Comparison of ENCODE assay signal across 23 mouse cellular contexts in the genomic region with DNA sequence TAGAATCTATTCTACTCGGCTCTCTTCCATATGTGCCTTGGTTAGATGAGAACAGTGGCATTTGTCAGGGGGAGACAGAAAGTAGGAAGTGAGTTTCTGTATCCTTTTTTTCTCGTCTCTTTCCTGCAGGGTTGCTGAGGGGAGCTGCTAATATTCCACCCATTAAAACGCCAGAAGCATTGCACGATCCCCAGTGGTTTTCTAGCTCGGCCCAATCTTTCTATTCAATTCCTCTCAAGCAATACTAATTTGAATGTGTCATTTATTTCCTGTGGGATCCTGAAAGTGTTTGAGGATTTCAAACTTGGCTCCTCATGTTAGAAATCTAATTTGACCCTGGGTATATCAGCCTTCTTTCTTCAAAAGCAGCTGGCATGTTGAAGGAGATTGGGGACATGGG.
DNase-seq lines count a peak whose midpoint lies in the region; ATAC-seq lines count a peak whose summit lies in the region.
"Had no signal": no experiment of that assay in that cellular context is flagged by ENCODE, and none has a peak within 500 bp of the region (broad histone marks: within the 10 kb centered on the region; RNA-seq: fewer than 3 reads in every experiment).

No protein-coding gene starts in this region.

- H3K4me2 ChIP-seq in embryonic facial prominence, embryonic 14.5 days (ENCODE audit: low read depth, low read length): no peak overlapping the region
- H3K4me2 ChIP-seq in forebrain, embryonic 11.5 days (ENCODE audit: low read depth, low read length, severe bottlenecking): peak overlapping the region; percentile 32; the same call in 1 of the 2 replicates
- H3K4me2 ChIP-seq in hindbrain, embryonic 14.5 days (replicated peaks): 0 out of 2 replicates have a peak overlapping the region, but pooled peaks have one; percentile 15
- no peak overlapping the region; the same call in 1 of the 2 replicates for H3K4me2 ChIP-seq in midbrain, embryonic 15.5 days
- no peak overlapping the region for H3K4me2 ChIP-seq in intestine, embryonic 16.5 days (ENCODE audit: low read depth, low read length)
- H3K4me2 ChIP-seq: heart, embryonic 13.5 days; limb, embryonic 13.5 days; lung, embryonic 15.5 days; neural tube, embryonic 13.5 days; stomach, embryonic 15.5 days had no signal

- no peak overlapping the region for H3K27ac ChIP-seq in embryonic facial prominence, embryonic 14.5 days (replicated peaks; ENCODE audit: low read depth, low read length)
- H3K27ac ChIP-seq in embryonic facial prominence, embryonic 10.5 days (replicated peaks): no peak overlapping the region
- peak overlapping the region; percentile 37 for H3K27ac ChIP-seq in forebrain, embryonic 11.5 days (ENCODE audit: low read depth, low read length)
- no peak overlapping the region for H3K27ac ChIP-seq in hindbrain, embryonic 14.5 days
- H3K27ac ChIP-seq in midbrain, embryonic 15.5 days: no peak overlapping the region
- no peak overlapping the region for H3K27ac ChIP-seq in intestine, embryonic 16.5 days (ENCODE audit: low read length)
- H3K27ac ChIP-seq: heart, embryonic 13.5 days; limb, embryonic 13.5 days; liver, embryonic 14.5 days; lung, embryonic 15.5 days; macrophage; neural tube, embryonic 13.5 days; stomach, embryonic 15.5 days had no signal

- H3K9me3 ChIP-seq in embryonic facial prominence, embryonic 14.5 days (ENCODE audit: control insufficient read depth, low read length): no peaks in the 10 kb centered on the region
- H3K9me3 ChIP-seq in embryonic facial prominence, embryonic 10.5 days: no peaks in the 10 kb centered on the region
- H3K9me3 ChIP-seq in forebrain, embryonic 11.5 days (ENCODE audit: control insufficient read depth, low read length): no peaks in the 10 kb centered on the region; the same call in 1 of the 2 replicates
- H3K9me3 ChIP-seq in hindbrain, embryonic 14.5 days (ENCODE audit: control insufficient read depth, low read length): 0 out of 2 replicates have a peak, but pooled peaks cover 3% of the 10 kb centered on the region
- H3K9me3 ChIP-seq in midbrain, embryonic 15.5 days: no peaks in the 10 kb centered on the region
- H3K9me3 ChIP-seq in intestine, embryonic 16.5 days (ENCODE audit: control insufficient read depth, low read length): no peaks in the 10 kb centered on the region
- H3K9me3 ChIP-seq: heart, embryonic 13.5 days; limb, embryonic 13.5 days; lung, embryonic 15.5 days; neural tube, embryonic 13.5 days; stomach, embryonic 15.5 days had no signal

- no peaks in the 10 kb centered on the region for H3K4me1 ChIP-seq in embryonic facial prominence, embryonic 14.5 days (ENCODE audit: control insufficient read depth, insufficient read depth, low read length)
- peaks cover 17% of the 10 kb centered on the region for H3K4me1 ChIP-seq in embryonic facial prominence, embryonic 10.5 days
- peaks cover 11% of the 10 kb centered on the region for H3K4me1 ChIP-seq in forebrain, embryonic 11.5 days (replicated peaks; ENCODE audit: control insufficient read depth, insufficient read depth, low read length)
- H3K4me1 ChIP-seq in hindbrain, embryonic 14.5 days (replicated peaks; ENCODE audit: control insufficient read depth, insufficient read depth, low read length): peaks cover 9% of the 10 kb centered on the region; the same call in 1 of the 2 replicates
- H3K4me1 ChIP-seq in midbrain, embryonic 15.5 days: peaks cover 15% of the 10 kb centered on the region
- H3K4me1 ChIP-seq in intestine, embryonic 16.5 days (ENCODE audit: control insufficient read depth, insufficient read depth, low read length): no peaks in the 10 kb centered on the region
- H3K4me1 ChIP-seq: heart, embryonic 13.5 days; lung, embryonic 15.5 days; stomach, embryonic 15.5 days had no signal

- no peaks in the 10 kb centered on the region for H3K27me3 ChIP-seq in embryonic facial prominence, embryonic 14.5 days (replicated peaks; ENCODE audit: control insufficient read depth, insufficient read depth, low read length)
- no peaks in the 10 kb centered on the region for H3K27me3 ChIP-seq in embryonic facial prominence, embryonic 10.5 days (replicated peaks; ENCODE audit: low read depth, poor library complexity, severe bottlenecking)
- no peaks in the 10 kb centered on the region for H3K27me3 ChIP-seq in forebrain, embryonic 11.5 days (ENCODE audit: control insufficient read depth, insufficient read depth, low read length)
- no peaks in the 10 kb centered on the region for H3K27me3 ChIP-seq in hindbrain, embryonic 14.5 days (ENCODE audit: control insufficient read depth, insufficient read depth, low read length)
- H3K27me3 ChIP-seq in midbrain, embryonic 15.5 days (replicated peaks): no peaks in the 10 kb centered on the region
- no peaks in the 10 kb centered on the region for H3K27me3 ChIP-seq in intestine, embryonic 16.5 days (replicated peaks; ENCODE audit: control insufficient read depth, insufficient read depth, low read length)
- H3K27me3 ChIP-seq: heart, embryonic 13.5 days; lung, embryonic 15.5 days; neural tube, embryonic 13.5 days; stomach, embryonic 15.5 days had no signal

- H3K9ac ChIP-seq in embryonic facial prominence, embryonic 14.5 days (ENCODE audit: low read depth, low read length): no peak overlapping the region
- H3K9ac ChIP-seq in forebrain, embryonic 11.5 days (ENCODE audit: low read length): no peak overlapping the region
- no peak overlapping the region for H3K9ac ChIP-seq in hindbrain, embryonic 14.5 days
- H3K9ac ChIP-seq in midbrain, embryonic 15.5 days: no peak overlapping the region
- no peak overlapping the region for H3K9ac ChIP-seq in intestine, embryonic 16.5 days (ENCODE audit: low read depth, low read length)
- H3K9ac ChIP-seq: heart, embryonic 13.5 days; limb, embryonic 13.5 days; liver, embryonic 14.5 days; lung, embryonic 15.5 days; neural tube, embryonic 13.5 days; stomach, embryonic 15.5 days had no signal

- H3K4me3 ChIP-seq in embryonic facial prominence, embryonic 14.5 days (ENCODE audit: low read depth, low read length): no peak overlapping the region
- H3K4me3 ChIP-seq in embryonic facial prominence, embryonic 10.5 days: no peak overlapping the region
- H3K4me3 ChIP-seq in forebrain, embryonic 11.5 days (ENCODE audit: low read depth, low read length): no peak overlapping the region
- H3K4me3 ChIP-seq in hindbrain, embryonic 14.5 days (replicated peaks; ENCODE audit: low read length): no peak overlapping the region
- H3K4me3 ChIP-seq in midbrain, embryonic 15.5 days: no peak overlapping the region
- H3K4me3 ChIP-seq in intestine, embryonic 16.5 days (ENCODE audit: low read length): no peak overlapping the region
- H3K4me3 ChIP-seq: heart, embryonic 13.5 days; limb, embryonic 13.5 days; lung, embryonic 15.5 days; neural tube, embryonic 13.5 days; stomach, embryonic 15.5 days had no signal

- WGBS in embryonic facial prominence, embryonic 14.5 days: 53% methylated on average over 5 of the region's 5 CpGs
- WGBS in embryonic facial prominence, embryonic 10.5 days: 56% methylated on average over 5 of the region's 5 CpGs
- 13% methylated on average over 5 of the region's 5 CpGs for WGBS in forebrain, embryonic 11.5 days
- 8% methylated on average over 5 of the region's 5 CpGs for WGBS in hindbrain, embryonic 14.5 days
- WGBS in midbrain, embryonic 15.5 days: 14% methylated on average over 5 of the region's 5 CpGs
- WGBS in intestine, embryonic 16.5 days: 63% methylated on average over 5 of the region's 5 CpGs

- ATAC-seq in embryonic facial prominence, embryonic 14.5 days (ENCODE audit: low read depth): peak; percentile 50; the same call in 1 of the 2 replicates
- ATAC-seq in forebrain, embryonic 11.5 days (replicated peaks; ENCODE audit: low FRiP score): peak; percentile 47
- no peak; the same call in 1 of the 2 replicates for ATAC-seq in hindbrain, embryonic 14.5 days (ENCODE audit: low FRiP score)
- peak; percentile 50; the same call in 1 of the 2 replicates for ATAC-seq in midbrain, embryonic 15.5 days (replicated peaks)
- no peak for ATAC-seq in intestine, embryonic 16.5 days
- ATAC-seq: CD4-positive, CD25-positive, alpha-beta regulatory T cell, adult 4 months had no signal

- H3K36me3 ChIP-seq in embryonic facial prominence, embryonic 14.5 days (ENCODE audit: control insufficient read depth, insufficient read depth, low read length): no peaks in the 10 kb centered on the region
- no peaks in the 10 kb centered on the region for H3K36me3 ChIP-seq in embryonic facial prominence, embryonic 10.5 days (replicated peaks)
- H3K36me3 ChIP-seq in forebrain, embryonic 11.5 days (ENCODE audit: control insufficient read depth, insufficient read depth, low read length): no peaks in the 10 kb centered on the region
- no peaks in the 10 kb centered on the region for H3K36me3 ChIP-seq in hindbrain, embryonic 14.5 days (replicated peaks; ENCODE audit: control insufficient read depth, insufficient read depth)
- H3K36me3 ChIP-seq in midbrain, embryonic 15.5 days (replicated peaks): no peaks in the 10 kb centered on the region
- no peaks in the 10 kb centered on the region for H3K36me3 ChIP-seq in intestine, embryonic 16.5 days (ENCODE audit: control insufficient read depth, insufficient read depth, low read length)
- H3K36me3 ChIP-seq: heart, embryonic 13.5 days; limb, embryonic 13.5 days; lung, embryonic 15.5 days; neural tube, embryonic 13.5 days; stomach, embryonic 15.5 days had no signal

- peak; percentile 20 for DNase-seq in embryonic facial prominence, embryonic 14.5 days (ENCODE audit: low spot score)
- no peak for DNase-seq in embryonic facial prominence, embryonic 10.5 days (ENCODE audit: low spot score)
- DNase-seq in forebrain, embryonic 11.5 days (ENCODE audit: low spot score): no peak
- no peak for DNase-seq in hindbrain, embryonic 14.5 days (ENCODE audit: low spot score)
- DNase-seq in urinary bladder, postnatal 25 days (ENCODE audit: low spot score): no peak
- DNase-seq in kidney, postnatal 25 days: no peak
- DNase-seq: adrenal gland, postnatal 25 days; cerebellum, adult 2 months; cerebellum, postnatal 36 days; gastrocnemius, postnatal 14 days; heart, adult 18-20 months; right cerebral cortex, postnatal 14 days; thymus, adult 2 months had no signal

Comparison
In these comparisons a context has a peak if more than half of its experiments do, and no peak if none do; other contexts are left out.
1. ATAC-seq: peak in embryonic facial prominence, embryonic 14.5 days (single experiment), forebrain, embryonic 11.5 days (single experiment) and midbrain, embryonic 15.5 days (single experiment); none in hindbrain, embryonic 14.5 days (single experiment) and intestine, embryonic 16.5 days (single experiment).
2. H3K4me2 ChIP-seq: peak in forebrain, embryonic 11.5 days (single experiment) and hindbrain, embryonic 14.5 days (single experiment); none in embryonic facial prominence, embryonic 14.5 days (single experiment), midbrain, embryonic 15.5 days (single experiment) and intestine, embryonic 16.5 days (single experiment).